Mouse (Mus musculus) liver, postnatal 0 days (tissue): ENCODE measurements at regions not wholly inside any gene's neighbourhood (a gene's known extent, or its start where the extent isn't known, plus 50 kb on each side); places are given as distances from the start of the nearest gene placed in this dataset.

Source experiments
- ATAC-seq: fragments of 200-750 bp; cut with Nextera tagmentation; 2 replicates; pipeline ENCODE4 v1.8.0; 2017; ENCODE audit warnings: mild to moderate bottlenecking, moderate library complexity
- DNase-seq: peaks from one replicate; pipeline ENCODE4 v3.0.0-alpha.2; 2016
- H3K27ac ChIP-seq: fragments of 300-500 bp; sonication (generic); 2 replicates; pipeline ENCODE4 v1.5.1; 2014; ENCODE audit warnings: antibody characterized with exemption, moderate library complexity, mild to moderate bottlenecking, low read depth
- H3K27me3 ChIP-seq: fragments of 300-500 bp; sonication (generic); 2 replicates; pipeline ENCODE4 v1.6.1; 2014; ENCODE audit warnings: low read length, control low read depth, mixed read lengths; ENCODE audit not compliant: insufficient read depth
- H3K36me3 ChIP-seq: fragments of 300-500 bp; sonication (generic); replicated peaks from 2 replicates; pipeline ENCODE4 v1.6.1; 2014; ENCODE audit warnings: mild to moderate bottlenecking, control low read depth, low read length, moderate library complexity, mixed read lengths; ENCODE audit not compliant: insufficient read depth
- H3K4me1 ChIP-seq: fragments of 300-500 bp; sonication (generic); 2 replicates; pipeline ENCODE4 v1.6.1; 2014; ENCODE audit warnings: antibody characterized with exemption, mild to moderate bottlenecking, control low read depth; ENCODE audit not compliant: insufficient read depth
- H3K4me2 ChIP-seq: fragments of 300-500 bp; sonication (generic); 2 replicates; pipeline ENCODE4 v1.6.1; 2014; ENCODE audit warnings: low read depth, mild to moderate bottlenecking, low read length, moderate library complexity, mixed read lengths
- H3K4me3 ChIP-seq: fragments of 300-500 bp; sonication (generic); 2 replicates; pipeline ENCODE4 v1.5.1; 2014; ENCODE audit warnings: low read depth, low read length
- H3K9ac ChIP-seq: fragments of 300-500 bp; sonication (generic); replicated peaks from 2 replicates; pipeline ENCODE4 v1.6.1; 2014; ENCODE audit warnings: mild to moderate bottlenecking, moderate library complexity
- H3K9me3 ChIP-seq: fragments of 300-500 bp; sonication (generic); 2 replicates; pipeline ENCODE4 v1.6.1; 2016; ENCODE audit warnings: mild to moderate bottlenecking, control low read depth, low read length, mixed read lengths
- CTCF ChIP-seq: sonication (generic); IDR thresholded peaks from 2 replicates; pipeline ENCODE4 v1.5.1; 2016; ENCODE audit warnings: antibody characterized with exemption, low read depth
- EP300 ChIP-seq: IDR thresholded peaks from 2 replicates; pipeline ENCODE4 v1.6.1; 2016; ENCODE audit warnings: antibody characterized with exemption, low read depth, mild to moderate bottlenecking
- WGBS: fragments of 180-500 bp; shearing (Covaris S2); extraction: QIAGEN DNeasy Blood & Tissue Kit; methylation state at CpG from one replicate; pipeline ENCODE4 v1.1.7; 2014; ENCODE audit not compliant: insufficient replicate concordance; 5-methylcytosine and 5-hydroxymethylcytosine counted together

- 46% methylated on average over 5 of the region's 5 CpGs for WGBS
- no peaks in the 10 kb centered on the region for H3K9me3 ChIP-seq
- TF ChIP-seq CTCF (no peak), EP300 (no peak)
- no peaks in the 10 kb centered on the region for H3K36me3 ChIP-seq
- H3K4me2 ChIP-seq = no peak overlapping the region
- no peak overlapping the region for H3K27ac ChIP-seq
- no peak overlapping the region for H3K9ac ChIP-seq
- no peaks in the 10 kb centered on the region for H3K4me1 ChIP-seq
- no peak overlapping the region for H3K4me3 ChIP-seq
- DNase-seq = no peak
- no peaks in the 10 kb centered on the region for H3K27me3 ChIP-seq
- ATAC-seq = no peak
These were observed 194.8 kb upstream of the Rack1 start for GRCm38 (mm10) chr11:48605223-48605824.

GRCm38 (mm10) chr11:48601096-48601495 lies 199.0 kb upstream of the Rack1 start:
- WGBS = 63% methylated on average over 1 of the region's 1 CpGs
- TF ChIP-seq EP300 (no peak), CTCF (no peak)
- H3K4me2 ChIP-seq = no peak overlapping the region
- no peak overlapping the region for H3K4me3 ChIP-seq
- DNase-seq = no peak
- H3K9me3 ChIP-seq = no peaks in the 10 kb centered on the region
- no peaks in the 10 kb centered on the region for H3K4me1 ChIP-seq
- no peak overlapping the region for H3K27ac ChIP-seq
- no peaks in the 10 kb centered on the region for H3K36me3 ChIP-seq
- no peak for ATAC-seq
- H3K9ac ChIP-seq = no peak overlapping the region
- H3K27me3 ChIP-seq = no peaks in the 10 kb centered on the region

GRCm38 (mm10) chr11:48599573-48600127 lies 200.5 kb upstream of the Rack1 start:
- DNase-seq = no peak
- no peak overlapping the region for H3K9ac ChIP-seq
- H3K4me2 ChIP-seq = no peak overlapping the region
- no peaks in the 10 kb centered on the region for H3K4me1 ChIP-seq
- ATAC-seq = no peak
- H3K27me3 ChIP-seq = no peaks in the 10 kb centered on the region
- H3K4me3 ChIP-seq = no peak overlapping the region
- no peak overlapping the region for H3K27ac ChIP-seq
- WGBS = 54% methylated on average over 5 of the region's 5 CpGs
- no peaks in the 10 kb centered on the region for H3K36me3 ChIP-seq
- no peaks in the 10 kb centered on the region for H3K9me3 ChIP-seq
- no peak for TF ChIP-seq CTCF

- H3K4me1 ChIP-seq = no peaks in the 10 kb centered on the region
- no peak overlapping the region for H3K27ac ChIP-seq
- TF ChIP-seq CTCF (no peak), EP300 (no peak)
- DNase-seq = no peak
- ATAC-seq = no peak
- no peak overlapping the region for H3K9ac ChIP-seq
- H3K4me2 ChIP-seq = no peak overlapping the region
- H3K9me3 ChIP-seq = no peaks in the 10 kb centered on the region
- H3K27me3 ChIP-seq = no peaks in the 10 kb centered on the region
- no peaks in the 10 kb centered on the region for H3K36me3 ChIP-seq
- no peak overlapping the region for H3K4me3 ChIP-seq
These were observed 201.1 kb upstream of the Rack1 start for GRCm38 (mm10) chr11:48599033-48599432.

GRCm38 (mm10) chr11:48594429-48594828 lies 205.7 kb upstream of the Rack1 start:
- no peaks in the 10 kb centered on the region for H3K4me1 ChIP-seq
- H3K27ac ChIP-seq = no peak overlapping the region
- DNase-seq (no peak), ATAC-seq (no peak)
- H3K4me2 ChIP-seq = no peak overlapping the region
- no peaks in the 10 kb centered on the region for H3K27me3 ChIP-seq
- no peak overlapping the region for H3K9ac ChIP-seq
- H3K36me3 ChIP-seq = no peaks in the 10 kb centered on the region
- WGBS = 34% methylated on average over 5 of the region's 5 CpGs
- no peaks in the 10 kb centered on the region for H3K9me3 ChIP-seq
- no peak for TF ChIP-seq EP300
- TF ChIP-seq CTCF = no peak
- no peak overlapping the region for H3K4me3 ChIP-seq

GRCm38 (mm10) chr11:48588833-48589649 lies 211.1 kb upstream of the Rack1 start:
- H3K9ac ChIP-seq = no peak overlapping the region
- TF ChIP-seq EP300 (no peak), CTCF (peak; percentile 79)
- H3K27me3 ChIP-seq = no peaks in the 10 kb centered on the region
- H3K4me1 ChIP-seq = no peaks in the 10 kb centered on the region
- 23% methylated on average over 9 of the region's 9 CpGs for WGBS
- no peaks in the 10 kb centered on the region for H3K9me3 ChIP-seq
- H3K27ac ChIP-seq = no peak overlapping the region
- ATAC-seq (no peak; the same call in 1 of the 2 replicates), DNase-seq (peak; percentile 60)
- no peak overlapping the region for H3K4me2 ChIP-seq
- H3K36me3 ChIP-seq = no peaks in the 10 kb centered on the region
- H3K4me3 ChIP-seq = no peak overlapping the region
